Mouse (Mus musculus): Measurements from ENCODE around the gene Vax2. TPM values are rescaled to one million over a fixed set of nuclear protein-coding genes. Genes with fewer than 3 reads are reported as not detected.

Vax2 gene
- polyA plus RNA-seq, 1 experiment, result 0.84 TPM

DNA sequence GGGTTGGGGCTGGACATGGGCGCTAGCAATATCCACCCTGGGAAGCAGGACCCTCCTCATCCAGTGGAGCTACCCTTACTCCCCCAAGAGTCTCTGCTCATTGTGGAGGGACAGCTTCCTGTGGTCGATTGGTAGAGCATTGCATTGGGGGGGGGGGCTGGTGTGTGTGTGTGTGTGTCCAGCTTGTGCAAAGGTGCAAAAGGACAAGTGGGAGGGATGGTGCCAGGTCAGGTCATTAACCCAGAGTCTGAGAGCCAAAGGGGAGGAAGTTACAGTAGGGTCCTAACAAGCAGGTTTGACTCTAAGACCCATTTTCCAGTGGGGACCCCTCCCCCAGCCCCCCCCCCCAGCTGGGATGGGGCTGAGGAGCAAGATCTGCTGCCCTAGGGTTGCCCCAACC lies 34.4 kb downstream of the Vax2 start:
- TF ChIP-seq CTCF (IDR thresholded peaks at IDR 0.05; ENCODE audit: borderline replicate concordance, insufficient read depth, low read length), result no peak
- TF ChIP-seq POLR2A (IDR thresholded peaks at IDR 0.05; ENCODE audit: low read depth, low read length), result no peak
- Histone ChIP-seq H3K4me3 (ENCODE audit: insufficient read depth, low read length) (no peak overlapping the region), H3K27ac (ENCODE audit: insufficient read depth, low read length) (no peak overlapping the region), H3K4me1 (ENCODE audit: control insufficient read depth, insufficient read depth, low read length) (no peaks in the 10 kb centered on the region)

DNA sequence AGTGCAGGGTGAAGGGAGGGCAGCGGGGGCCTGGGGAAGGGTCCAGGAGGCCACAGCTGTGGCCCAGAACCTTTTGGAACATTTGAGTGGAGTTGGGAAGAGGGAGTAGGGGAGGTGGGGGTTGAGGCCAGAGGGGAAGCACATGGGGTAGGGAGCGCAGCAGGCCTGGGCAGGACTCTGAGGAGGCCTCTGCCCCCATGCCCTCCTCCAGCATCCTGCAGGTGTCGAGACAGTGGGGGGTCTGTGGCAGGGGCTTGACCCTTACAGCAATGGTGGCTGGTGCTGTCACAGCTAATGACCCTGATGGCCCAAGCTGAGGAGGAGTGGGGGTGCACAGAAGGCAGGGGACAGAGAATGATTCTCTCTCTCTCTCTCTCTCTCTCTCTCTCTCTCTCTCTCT lies 38.2 kb downstream of the Vax2 start:
- Histone ChIP-seq H3K4me1 (ENCODE audit: control insufficient read depth, insufficient read depth, low read length) (no peaks in the 10 kb centered on the region), H3K4me3 (ENCODE audit: insufficient read depth, low read length) (no peak overlapping the region), H3K27ac (ENCODE audit: insufficient read depth, low read length) (no peak overlapping the region)
- TF ChIP-seq CTCF (IDR thresholded peaks at IDR 0.05; ENCODE audit: borderline replicate concordance, insufficient read depth, low read length), result no peak
- no peak for TF ChIP-seq POLR2A (IDR thresholded peaks at IDR 0.05; ENCODE audit: low read depth, low read length)

DNA sequence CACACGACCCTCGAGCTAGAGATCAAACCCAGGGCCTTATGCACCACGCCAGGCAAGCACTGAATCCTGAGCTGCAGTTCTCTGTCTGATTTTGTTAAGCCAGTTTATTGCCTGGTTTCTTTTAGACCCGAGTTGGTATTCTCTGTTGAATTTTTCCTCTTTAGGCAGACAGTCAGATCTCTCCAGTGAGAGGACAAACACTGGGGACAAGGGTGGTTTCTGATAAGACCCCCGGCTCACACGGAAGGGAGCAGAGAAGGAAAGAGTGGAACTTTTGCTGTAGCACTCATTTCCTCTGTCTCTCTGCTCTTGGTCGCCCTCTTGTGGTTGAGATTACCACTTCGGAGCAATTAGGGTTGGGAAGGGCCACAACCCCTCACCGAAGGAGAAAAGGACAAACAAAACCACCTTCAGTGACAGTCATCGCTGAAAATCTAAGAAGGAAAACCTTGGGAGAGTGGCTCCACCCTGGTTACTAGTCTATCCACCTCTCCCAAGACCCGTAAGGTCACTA lies 39.2 kb downstream of the Vax2 start:
- no peak overlapping the region for H3K4me3 ChIP-seq (ENCODE audit: insufficient read depth, low read length)
- TF ChIP-seq POLR2A (IDR thresholded peaks at IDR 0.05; ENCODE audit: low read depth, low read length) (no peak), CTCF (IDR thresholded peaks at IDR 0.05; ENCODE audit: borderline replicate concordance, insufficient read depth, low read length) (peak; percentile 35; the same call in 1 of the 2 replicates)
- no peak overlapping the region for H3K27ac ChIP-seq (ENCODE audit: insufficient read depth, low read length)
- H3K4me1 ChIP-seq (ENCODE audit: control insufficient read depth, insufficient read depth, low read length), result no peaks in the 10 kb centered on the region

DNA sequence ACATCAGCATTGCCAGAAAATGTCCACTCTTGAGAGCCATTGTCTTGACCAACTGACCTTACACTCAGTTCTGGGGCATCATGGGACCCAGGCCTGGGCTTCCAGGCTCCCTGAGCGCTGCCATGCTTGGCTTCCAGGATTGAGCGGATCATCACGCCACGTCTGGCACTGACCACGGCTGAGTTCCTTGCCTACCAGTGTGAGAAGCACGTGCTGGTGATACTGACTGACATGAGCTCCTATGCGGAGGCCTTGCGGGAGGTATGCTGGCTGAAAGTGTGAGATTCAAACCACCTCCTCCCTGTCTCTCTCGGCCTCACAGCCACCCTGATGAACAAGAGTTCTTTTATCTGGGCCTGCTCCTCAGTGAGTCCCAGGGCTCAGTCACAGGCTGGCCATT lies 45.0 kb downstream of the Vax2 start:
- no peak for TF ChIP-seq POLR2A (IDR thresholded peaks at IDR 0.05; ENCODE audit: low read depth, low read length)
- no peak for TF ChIP-seq CTCF (IDR thresholded peaks at IDR 0.05; ENCODE audit: borderline replicate concordance, insufficient read depth, low read length)
- H3K27ac ChIP-seq (ENCODE audit: insufficient read depth, low read length), result no peak overlapping the region
- H3K4me3 ChIP-seq (ENCODE audit: insufficient read depth, low read length), result no peak overlapping the region
- H3K4me1 ChIP-seq (ENCODE audit: control insufficient read depth, insufficient read depth, low read length), result no peaks in the 10 kb centered on the region

DNA sequence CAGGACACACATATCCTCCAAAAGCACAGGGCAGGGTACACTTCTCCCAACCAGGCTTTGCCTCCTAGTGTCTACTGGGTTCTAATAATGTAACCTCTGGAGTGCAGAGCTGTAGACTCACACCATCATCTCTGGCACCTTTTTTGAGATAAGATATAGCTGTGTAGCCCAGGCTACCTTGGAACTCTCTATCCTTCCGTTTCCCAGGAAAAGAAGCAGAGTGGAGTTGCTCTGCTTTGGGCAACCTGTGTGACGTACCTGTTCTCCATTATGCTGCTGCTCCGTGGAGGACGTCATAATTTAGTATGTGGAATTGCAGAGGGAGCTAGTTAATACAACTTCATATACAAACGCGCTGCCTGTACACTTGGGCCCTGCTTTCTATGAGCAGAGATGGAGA lies 51.3 kb downstream of the Vax2 start, which contains the start of gene Ankrd53:
Ankrd53 (plus strand) TSS at position 301 of the 400 bp plus-strand sequence.
- Histone ChIP-seq H3K4me3 (ENCODE audit: insufficient read depth, low read length) (no peak within 1 kb of the TSS), H3K27ac (ENCODE audit: insufficient read depth, low read length) (no peak within 1 kb of the TSS), H3K4me1 (ENCODE audit: control insufficient read depth, insufficient read depth, low read length) (no peaks in the 10 kb centered on the region)
- TF ChIP-seq POLR2A (IDR thresholded peaks at IDR 0.05; ENCODE audit: low read depth, low read length) (no peak), CTCF (IDR thresholded peaks at IDR 0.05; ENCODE audit: borderline replicate concordance, insufficient read depth, low read length) (no peak)

DNA sequence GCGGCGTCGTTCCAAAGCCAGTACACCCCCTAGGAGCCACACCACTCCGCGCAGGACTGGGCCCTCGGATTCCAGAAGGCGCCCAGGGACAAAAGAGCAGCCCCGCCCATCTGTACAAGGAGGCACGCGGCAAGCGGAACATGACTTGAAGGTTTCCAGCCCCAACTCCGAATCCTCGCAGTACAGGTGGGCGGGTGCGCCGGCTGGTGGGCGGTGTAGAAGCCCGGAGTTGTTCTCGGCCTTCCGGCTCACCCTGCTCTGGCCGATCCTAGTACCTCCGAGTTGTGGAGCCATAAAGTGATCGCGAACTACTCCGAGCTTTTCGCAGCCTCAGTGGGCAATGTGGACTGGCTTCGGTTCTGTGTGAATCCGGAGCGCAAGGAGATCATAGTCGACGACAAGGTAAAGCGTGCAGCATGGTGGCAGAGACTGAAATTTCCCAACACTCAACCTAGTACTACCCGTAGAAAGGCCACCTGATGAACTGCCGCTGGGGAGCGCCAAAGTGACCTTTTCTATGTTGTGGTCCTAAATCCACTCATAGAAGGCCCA lies 51.9 kb downstream of the Vax2 start:
- Histone ChIP-seq H3K4me3 (ENCODE audit: insufficient read depth, low read length) (no peak overlapping the region), H3K27ac (ENCODE audit: insufficient read depth, low read length) (no peak overlapping the region)
- TF ChIP-seq CTCF (IDR thresholded peaks at IDR 0.05; ENCODE audit: borderline replicate concordance, insufficient read depth, low read length) (no peak), POLR2A (IDR thresholded peaks at IDR 0.05; ENCODE audit: low read depth, low read length) (no peak)

DNA sequence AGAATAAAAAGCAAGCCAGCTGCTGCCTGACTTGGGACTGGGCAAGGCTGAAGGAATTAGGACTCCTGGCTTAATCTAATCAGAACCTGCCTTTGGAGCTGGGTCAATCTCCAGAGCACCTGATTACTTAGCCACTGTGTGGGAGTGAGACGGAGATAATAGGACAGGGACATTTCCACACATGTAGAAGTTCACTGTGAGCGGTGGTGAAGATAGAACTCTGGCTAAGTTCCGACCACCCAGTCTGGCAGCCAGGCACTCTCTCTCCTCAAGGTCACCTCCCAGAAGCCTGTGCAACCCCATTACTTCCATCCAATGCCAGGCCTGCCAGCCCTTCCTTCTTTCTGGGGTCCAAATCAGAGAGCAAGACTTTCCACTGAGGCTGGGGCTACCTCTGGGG lies 55.9 kb downstream of the Vax2 start:
- Histone ChIP-seq H3K27ac (ENCODE audit: insufficient read depth, low read length) (no peak overlapping the region), H3K4me3 (ENCODE audit: insufficient read depth, low read length) (no peak overlapping the region), H3K4me1 (ENCODE audit: control insufficient read depth, insufficient read depth, low read length) (no peaks in the 10 kb centered on the region)
- TF ChIP-seq CTCF (IDR thresholded peaks at IDR 0.05; ENCODE audit: borderline replicate concordance, insufficient read depth, low read length), result no peak

More for the DNA sequence above, 51.9 kb downstream of the Vax2 start:
- H3K4me1 ChIP-seq (ENCODE audit: control insufficient read depth, insufficient read depth, low read length), result no peaks in the 10 kb centered on the region

DNA sequence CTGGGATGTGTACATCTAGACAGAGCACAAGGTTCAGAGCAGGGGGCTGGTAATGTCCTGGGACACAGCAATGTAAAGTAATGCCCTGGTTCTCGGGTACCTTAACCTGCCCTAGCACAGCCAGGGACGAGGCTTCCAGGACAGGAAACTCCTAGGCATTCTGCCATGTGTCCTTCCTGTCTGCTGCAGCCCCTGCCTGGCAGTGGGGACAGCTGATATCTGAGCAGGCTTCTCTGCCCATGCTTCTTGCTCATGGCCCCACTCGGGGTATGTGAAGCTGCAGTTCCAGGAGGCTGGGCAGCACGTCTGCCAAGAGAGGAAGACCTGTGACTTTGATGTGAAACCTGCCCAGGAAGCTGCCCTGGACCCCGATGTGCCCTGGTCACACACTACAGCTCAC lies 57.4 kb downstream of the Vax2 start:
- H3K4me3 ChIP-seq (ENCODE audit: insufficient read depth, low read length), result no peak overlapping the region
- H3K27ac ChIP-seq (ENCODE audit: insufficient read depth, low read length), result no peak overlapping the region
- 0 out of 2 replicates have a peak, but pooled peaks cover under 1% of the 10 kb centered on the region for H3K4me1 ChIP-seq (ENCODE audit: control insufficient read depth, insufficient read depth, low read length)
- TF ChIP-seq POLR2A (IDR thresholded peaks at IDR 0.05; ENCODE audit: low read depth, low read length), result no peak
- TF ChIP-seq CTCF (IDR thresholded peaks at IDR 0.05; ENCODE audit: borderline replicate concordance, insufficient read depth, low read length), result no peak

DNA sequence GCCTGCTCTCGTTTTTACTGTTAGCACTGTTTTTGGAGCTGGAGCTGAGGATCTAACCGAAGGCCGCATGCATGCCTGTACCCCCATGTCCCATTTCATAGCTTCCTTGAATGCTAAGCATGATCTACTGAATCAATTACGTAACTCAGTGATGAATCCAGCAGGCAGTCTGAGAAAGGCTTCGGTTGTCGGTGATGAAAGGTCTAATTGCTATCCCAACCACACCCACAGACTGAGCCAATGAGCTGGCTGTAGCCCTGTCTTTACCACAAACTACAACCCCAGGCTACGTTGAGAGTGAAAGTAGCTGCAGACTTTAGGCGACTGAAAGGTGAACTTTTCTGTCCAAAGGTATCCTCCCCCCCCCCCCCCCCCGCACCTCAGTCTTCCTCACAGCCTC lies 63.1 kb downstream of the Vax2 start:
- H3K4me3 ChIP-seq (ENCODE audit: insufficient read depth, low read length), result peak overlapping the region; percentile 93
- H3K27ac ChIP-seq (ENCODE audit: insufficient read depth, low read length), result no peak overlapping the region
- TF ChIP-seq POLR2A (IDR thresholded peaks at IDR 0.05; ENCODE audit: low read depth, low read length) (no peak), CTCF (IDR thresholded peaks at IDR 0.05; ENCODE audit: borderline replicate concordance, insufficient read depth, low read length) (no peak)
- 0 out of 2 replicates have a peak, but pooled peaks cover 3% of the 10 kb centered on the region for H3K4me1 ChIP-seq (ENCODE audit: control insufficient read depth, insufficient read depth, low read length)

DNA sequence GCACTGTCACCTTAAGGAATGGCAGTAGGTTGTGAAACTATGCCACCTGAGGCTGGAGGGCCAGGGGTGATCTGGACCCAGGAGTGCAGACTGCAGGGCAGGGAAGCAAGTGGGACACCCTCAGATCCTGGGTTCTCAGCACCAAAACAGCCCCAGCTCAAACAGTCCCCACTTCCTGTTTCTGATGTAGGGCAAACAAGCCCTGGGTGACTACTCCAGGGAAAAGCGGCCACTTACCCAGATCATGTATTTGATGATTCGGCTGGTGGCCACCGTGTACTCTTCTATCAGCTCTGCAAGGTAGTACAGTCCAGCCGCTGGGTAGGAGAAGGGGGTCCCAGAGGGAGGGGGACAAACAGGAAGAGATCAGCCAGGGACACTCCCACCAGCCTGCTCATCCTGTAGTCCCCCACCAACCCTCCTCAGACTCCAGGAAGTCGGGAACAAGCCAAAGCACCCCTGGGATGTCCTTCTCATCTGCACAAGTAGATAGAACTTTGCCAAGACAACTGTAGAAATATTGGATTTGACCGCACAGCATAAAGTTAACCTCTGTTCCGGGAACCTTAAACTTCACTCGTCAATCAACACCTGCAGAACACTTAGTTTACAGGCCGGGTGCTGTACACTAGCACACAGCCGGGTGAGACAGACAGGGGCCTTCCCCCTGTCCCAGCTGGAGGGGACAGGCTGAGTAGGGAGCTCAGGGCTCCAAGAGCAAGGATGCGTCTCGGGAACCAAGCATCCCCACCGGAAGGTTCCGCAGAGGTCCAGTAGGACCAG lies 63.9 kb downstream of the Vax2 start:
- peak overlapping the region; percentile 93 for H3K4me3 ChIP-seq (ENCODE audit: insufficient read depth, low read length)
- peak overlapping the region; percentile 15; the same call in 1 of the 2 replicates for H3K27ac ChIP-seq (ENCODE audit: insufficient read depth, low read length)
- TF ChIP-seq CTCF (IDR thresholded peaks at IDR 0.05; ENCODE audit: borderline replicate concordance, insufficient read depth, low read length) (no peak), POLR2A (IDR thresholded peaks at IDR 0.05; ENCODE audit: low read depth, low read length) (no peak)
- 0 out of 2 replicates have a peak, but pooled peaks cover 3% of the 10 kb centered on the region for H3K4me1 ChIP-seq (ENCODE audit: control insufficient read depth, insufficient read depth, low read length)

Data from embryonic fibroblast, embryonic 13.5 days (primary cell).